Mouse (Mus musculus) liver, embryonic 12.5 days (tissue): ENCODE results near the gene Csf2rb. TPM values are rescaled to one million over a fixed set of nuclear protein-coding genes. Genes with fewer than 3 reads are reported as not detected.

Source experiments
- ATAC-seq: fragments of 200-750 bp; cut with Nextera tagmentation; 2 replicates; pipeline ENCODE4 v1.8.0; 2017; ENCODE audit warnings: moderate number of reproducible peaks, mild to moderate bottlenecking, moderate library complexity
- H3K27ac ChIP-seq: fragments of 300-500 bp; sonication (generic); 2 replicates; pipeline ENCODE4 v1.5.1; 2016; ENCODE audit warnings: mild to moderate bottlenecking
- H3K27me3 ChIP-seq: fragments of 300-500 bp; sonication (generic); replicated peaks from 2 replicates; pipeline ENCODE4 v1.6.1; 2016; ENCODE audit warnings: mild to moderate bottlenecking, moderate library complexity
- H3K36me3 ChIP-seq: fragments of 300-500 bp; sonication (generic); 2 replicates; pipeline ENCODE4 v1.6.1; 2016; ENCODE audit warnings: mild to moderate bottlenecking, moderate library complexity
- H3K4me1 ChIP-seq: fragments of 300-500 bp; sonication (generic); 2 replicates; pipeline ENCODE4 v1.6.1; 2016
- H3K4me2 ChIP-seq: fragments of 300-500 bp; sonication (generic); 2 replicates; pipeline ENCODE4 v1.6.1; 2016; ENCODE audit warnings: mild to moderate bottlenecking, moderate library complexity
- H3K4me3 ChIP-seq: fragments of 300-500 bp; sonication (generic); 2 replicates; pipeline ENCODE4 v1.5.1; 2016; ENCODE audit warnings: mild to moderate bottlenecking, moderate library complexity
- H3K9ac ChIP-seq: fragments of 300-500 bp; sonication (generic); 2 replicates; pipeline ENCODE4 v1.6.1; 2016; ENCODE audit warnings: mild to moderate bottlenecking, moderate library complexity
- H3K9me3 ChIP-seq: fragments of 300-500 bp; sonication (generic); replicated peaks from 2 replicates; pipeline ENCODE4 v1.6.1; 2016; ENCODE audit warnings: mild to moderate bottlenecking, moderate library complexity
- WGBS: fragments of 180-500 bp; shearing (Covaris S2); methylation state at CpG from one replicate; pipeline ENCODE4 v1.1.7; 2016; ENCODE audit not compliant: insufficient replicate concordance; 5-methylcytosine and 5-hydroxymethylcytosine counted together
- polyA plus RNA-seq: library from polyadenylated mRNA; unstranded; fragments of >200 nt; fragmentation: Nextera tagmentation; extraction: Ambion mirVana; gene quantifications from 2 replicates; pipeline ENCODE4 v1.2.1, GENCODE M21; 2016

The Csf2rb gene
- polyA plus RNA-seq, 1 experiment from 2014 or later = 3.9 TPM

- Histone ChIP-seq H3K27me3 (peaks cover 18% of the 10 kb centered on the region), H3K4me3 (no peak overlapping the region), H3K27ac (no peak overlapping the region), H3K4me2 (no peak overlapping the region), H3K4me1 (no peaks in the 10 kb centered on the region), H3K9me3 (no peaks in the 10 kb centered on the region), H3K36me3 (no peaks in the 10 kb centered on the region), H3K9ac (no peak overlapping the region)
- ATAC-seq = no peak
- 41% methylated on average over 2 of the region's 2 CpGs for WGBS
These were observed 40.4 kb downstream of the Csf2rb start for GRCm38 (mm10) chr15:78365916-78366315.

GRCm38 (mm10) chr15:78366875-78367274 is 41.3 kb downstream of the Csf2rb start:
- H3K4me3 ChIP-seq = no peak overlapping the region
- no peak for ATAC-seq
- no peaks in the 10 kb centered on the region for H3K36me3 ChIP-seq
- 67% methylated on average over 8 of the region's 8 CpGs for WGBS
- H3K27me3 ChIP-seq = peaks cover 21% of the 10 kb centered on the region
- no peak overlapping the region for H3K27ac ChIP-seq
- no peaks in the 10 kb centered on the region for H3K4me1 ChIP-seq
- no peaks in the 10 kb centered on the region for H3K9me3 ChIP-seq
- no peak overlapping the region for H3K4me2 ChIP-seq
- H3K9ac ChIP-seq = no peak overlapping the region

- 45% methylated on average over 3 of the region's 3 CpGs for WGBS
- no peak overlapping the region for H3K9ac ChIP-seq
These were observed 42.3 kb downstream of the Csf2rb start for GRCm38 (mm10) chr15:78367811-78368210.

GRCm38 (mm10) chr15:78368926-78369346 is 43.4 kb downstream of the Csf2rb start:
- no peaks in the 10 kb centered on the region for H3K9me3 ChIP-seq
- H3K9ac ChIP-seq = no peak overlapping the region
- no peak overlapping the region for H3K4me3 ChIP-seq
- WGBS = 4% methylated on average over 8 of the region's 8 CpGs
- ATAC-seq = peak; percentile 79
- no peak overlapping the region for H3K27ac ChIP-seq
- H3K4me2 ChIP-seq = no peak overlapping the region
- no peaks in the 10 kb centered on the region for H3K36me3 ChIP-seq
- H3K4me1 ChIP-seq = no peaks in the 10 kb centered on the region
- H3K27me3 ChIP-seq = peaks cover 21% of the 10 kb centered on the region

More at GRCm38 (mm10) chr15:78367811-78368210, 42.3 kb downstream of the Csf2rb start:
- Histone ChIP-seq H3K27ac (no peak overlapping the region), H3K4me2 (no peak overlapping the region), H3K27me3 (peaks cover 21% of the 10 kb centered on the region), H3K9me3 (no peaks in the 10 kb centered on the region), H3K36me3 (no peaks in the 10 kb centered on the region), H3K4me3 (no peak overlapping the region), H3K4me1 (no peaks in the 10 kb centered on the region)
- no peak for ATAC-seq

GRCm38 (mm10) chr15:78369641-78370040 is 44.1 kb downstream of the Csf2rb start:
- 84% methylated on average over 1 of the region's 1 CpGs for WGBS
- H3K4me1 ChIP-seq = no peaks in the 10 kb centered on the region
- peaks cover 21% of the 10 kb centered on the region for H3K27me3 ChIP-seq
- no peaks in the 10 kb centered on the region for H3K9me3 ChIP-seq
- H3K4me3 ChIP-seq = no peak overlapping the region
- no peak overlapping the region for H3K4me2 ChIP-seq
- H3K9ac ChIP-seq = no peak overlapping the region
- peak overlapping the region; percentile 15; the same call in 1 of the 2 replicates for H3K27ac ChIP-seq
- no peak for ATAC-seq
- H3K36me3 ChIP-seq = no peaks in the 10 kb centered on the region

- Histone ChIP-seq H3K9ac (no peak overlapping the region), H3K4me3 (no peak overlapping the region), H3K4me1 (no peaks in the 10 kb centered on the region), H3K4me2 (no peak overlapping the region), H3K27ac (no peak overlapping the region), H3K27me3 (peaks cover 18% of the 10 kb centered on the region), H3K9me3 (no peaks in the 10 kb centered on the region), H3K36me3 (no peaks in the 10 kb centered on the region)
- ATAC-seq = no peak
- 67% methylated on average over 3 of the region's 3 CpGs for WGBS
These were observed 47.2 kb downstream of the Csf2rb start for GRCm38 (mm10) chr15:78372796-78373195.

- Histone ChIP-seq H3K36me3 (no peaks in the 10 kb centered on the region), H3K4me2 (no peak overlapping the region), H3K27ac (no peak overlapping the region), H3K9ac (no peak overlapping the region), H3K27me3 (peaks cover 21% of the 10 kb centered on the region), H3K4me3 (no peak overlapping the region), H3K4me1 (no peaks in the 10 kb centered on the region), H3K9me3 (no peaks in the 10 kb centered on the region)
- WGBS = 69% methylated on average over 3 of the region's 3 CpGs
- no peak for ATAC-seq
These were observed 48.7 kb downstream of the Csf2rb start for GRCm38 (mm10) chr15:78374204-78374603.

GRCm38 (mm10) chr15:78377859-78378258 is 52.3 kb downstream of the Csf2rb start:
- Histone ChIP-seq H3K9ac (no peak overlapping the region), H3K27me3 (peaks cover 5% of the 10 kb centered on the region; the same call in 1 of the 2 replicates), H3K4me1 (no peaks in the 10 kb centered on the region), H3K4me2 (no peak overlapping the region), H3K4me3 (no peak overlapping the region), H3K9me3 (no peaks in the 10 kb centered on the region), H3K36me3 (no peaks in the 10 kb centered on the region), H3K27ac (no peak overlapping the region)
- no peak for ATAC-seq
- 67% methylated on average over 10 of the region's 10 CpGs for WGBS

- Histone ChIP-seq H3K9ac (no peak overlapping the region), H3K27me3 (peaks cover 5% of the 10 kb centered on the region; the same call in 1 of the 2 replicates), H3K4me3 (no peak overlapping the region), H3K27ac (no peak overlapping the region), H3K4me1 (no peaks in the 10 kb centered on the region), H3K4me2 (no peak overlapping the region), H3K9me3 (no peaks in the 10 kb centered on the region), H3K36me3 (no peaks in the 10 kb centered on the region)
- 63% methylated on average over 10 of the region's 10 CpGs for WGBS
- no peak for ATAC-seq
These were observed 53.0 kb downstream of the Csf2rb start for GRCm38 (mm10) chr15:78378556-78378955.

GRCm38 (mm10) chr15:78380208-78380607 is 54.7 kb downstream of the Csf2rb start:
- Histone ChIP-seq H3K27me3 (peaks cover 5% of the 10 kb centered on the region; the same call in 1 of the 2 replicates), H3K4me3 (no peak overlapping the region), H3K27ac (no peak overlapping the region), H3K9me3 (no peaks in the 10 kb centered on the region), H3K9ac (no peak overlapping the region), H3K4me2 (no peak overlapping the region), H3K36me3 (no peaks in the 10 kb centered on the region), H3K4me1 (peaks cover 9% of the 10 kb centered on the region; the same call in 1 of the 2 replicates)
- 59% methylated on average over 2 of the region's 2 CpGs for WGBS
- ATAC-seq = no peak

- peaks cover 5% of the 10 kb centered on the region; the same call in 1 of the 2 replicates for H3K27me3 ChIP-seq
- no peak overlapping the region for H3K4me2 ChIP-seq
- no peak overlapping the region for H3K27ac ChIP-seq
- ATAC-seq = no peak
- WGBS = 56% methylated on average over 4 of the region's 4 CpGs
- peaks cover 9% of the 10 kb centered on the region; the same call in 1 of the 2 replicates for H3K4me1 ChIP-seq
- H3K9ac ChIP-seq = no peak overlapping the region
- no peaks in the 10 kb centered on the region for H3K36me3 ChIP-seq
- no peaks in the 10 kb centered on the region for H3K9me3 ChIP-seq
- no peak overlapping the region for H3K4me3 ChIP-seq
These were observed 55.2 kb downstream of the Csf2rb start for GRCm38 (mm10) chr15:78380741-78381140.

GRCm38 (mm10) chr15:78382115-78382514 is 56.6 kb downstream of the Csf2rb start:
- no peak overlapping the region for H3K27ac ChIP-seq
- H3K9ac ChIP-seq = no peak overlapping the region
- H3K27me3 ChIP-seq = peaks cover 8% of the 10 kb centered on the region; the same call in 1 of the 2 replicates
- no peak overlapping the region for H3K4me2 ChIP-seq
- peaks cover 9% of the 10 kb centered on the region; the same call in 1 of the 2 replicates for H3K4me1 ChIP-seq
- no peaks in the 10 kb centered on the region for H3K36me3 ChIP-seq
- ATAC-seq = no peak
- H3K4me3 ChIP-seq = no peak overlapping the region
- no peaks in the 10 kb centered on the region for H3K9me3 ChIP-seq
- 83% methylated on average over 4 of the region's 4 CpGs for WGBS
